Mouse (Mus musculus) regulatory T cell (primary cell): ENCODE measurements around the gene Agbl1.

ENCODE experiments used
- in situ Hi-C: fragments of 300-600 bp; cut with MboI, MseI; formaldehyde crosslinking; loops from one replicate; pipeline ENCODE4 v1.15.1; 2025; ENCODE audit warnings: high pct_unique_total_duplicates

The Agbl1 gene

GRCm38 (mm10) chr7:76389240-76389639 lies 159.6 kb downstream of the Agbl1 start:
- in situ Hi-C loops, result loop anchor here (25.0 kb wide), 2 partner anchors 548 to 652 kb away; no protein-coding TSS in a partner anchor

- in situ Hi-C loops, result loop anchor here (25.0 kb wide), 2 partner anchors 545 to 655 kb away; no protein-coding TSS in a partner anchor
Measured at GRCm38 (mm10) chr7:76392296-76392940, 162.7 kb downstream of the Agbl1 start.

- in situ Hi-C loops, result loop anchor here (25.0 kb wide), 2 partner anchors 544 to 656 kb away; no protein-coding TSS in a partner anchor
Measured at GRCm38 (mm10) chr7:76392941-76393817, 163.5 kb downstream of the Agbl1 start.

- in situ Hi-C loops, result no loop called here
Measured at GRCm38 (mm10) chr7:76407930-76408557, 178.4 kb downstream of the Agbl1 start.

- in situ Hi-C loops, result no loop called here
Measured at GRCm38 (mm10) chr7:76409020-76409419, 179.3 kb downstream of the Agbl1 start.

GRCm38 (mm10) chr7:76410403-76411180 lies 180.9 kb downstream of the Agbl1 start:
- in situ Hi-C loops, result no loop called here

- in situ Hi-C loops, result no loop called here
Measured at GRCm38 (mm10) chr7:76411933-76412587, 182.4 kb downstream of the Agbl1 start.

- in situ Hi-C loops, result no loop called here
Measured at GRCm38 (mm10) chr7:76416084-76416597, 186.5 kb downstream of the Agbl1 start.

GRCm38 (mm10) chr7:76438581-76438980 lies 208.9 kb downstream of the Agbl1 start:
- in situ Hi-C loops, result no loop called here

GRCm38 (mm10) chr7:76438988-76439387 lies 209.3 kb downstream of the Agbl1 start:
- in situ Hi-C loops, result no loop called here

GRCm38 (mm10) chr7:76462361-76463001 lies 232.8 kb downstream of the Agbl1 start:
- in situ Hi-C loops, result no loop called here

- in situ Hi-C loops, result no loop called here
Measured at GRCm38 (mm10) chr7:76466427-76466826, 236.7 kb downstream of the Agbl1 start.

- in situ Hi-C loops, result no loop called here
Measured at GRCm38 (mm10) chr7:76474233-76474632, 244.5 kb downstream of the Agbl1 start.

GRCm38 (mm10) chr7:76485546-76485945 lies 255.9 kb downstream of the Agbl1 start:
- in situ Hi-C loops, result no loop called here

GRCm38 (mm10) chr7:76487519-76487918 lies 257.8 kb downstream of the Agbl1 start:
- in situ Hi-C loops, result no loop called here

- in situ Hi-C loops, result no loop called here
Measured at GRCm38 (mm10) chr7:76524291-76524690, 294.6 kb downstream of the Agbl1 start.

- in situ Hi-C loops, result no loop called here
Measured at GRCm38 (mm10) chr7:76546456-76546855, 316.8 kb downstream of the Agbl1 start.

- in situ Hi-C loops, result no loop called here
Measured at GRCm38 (mm10) chr7:76547313-76547712, 317.6 kb downstream of the Agbl1 start.

- in situ Hi-C loops, result no loop called here
Measured at GRCm38 (mm10) chr7:76551860-76552259, 322.2 kb downstream of the Agbl1 start.
